Mouse (Mus musculus) lung, postnatal 10 days (tissue): ENCODE results near the gene Gnat1.
A peak's percentile ranks its signal among the peaks of the same experiment; 100 is the strongest.

Experiments
- DNase-seq: peaks from one replicate; pipeline ENCODE4 v3.0.0; 2021

Gene Gnat1

GRCm38 (mm10) chr9:107699376-107699980 lies 20.0 kb upstream of the Gnat1 start:
- no peak for DNase-seq

DNA sequence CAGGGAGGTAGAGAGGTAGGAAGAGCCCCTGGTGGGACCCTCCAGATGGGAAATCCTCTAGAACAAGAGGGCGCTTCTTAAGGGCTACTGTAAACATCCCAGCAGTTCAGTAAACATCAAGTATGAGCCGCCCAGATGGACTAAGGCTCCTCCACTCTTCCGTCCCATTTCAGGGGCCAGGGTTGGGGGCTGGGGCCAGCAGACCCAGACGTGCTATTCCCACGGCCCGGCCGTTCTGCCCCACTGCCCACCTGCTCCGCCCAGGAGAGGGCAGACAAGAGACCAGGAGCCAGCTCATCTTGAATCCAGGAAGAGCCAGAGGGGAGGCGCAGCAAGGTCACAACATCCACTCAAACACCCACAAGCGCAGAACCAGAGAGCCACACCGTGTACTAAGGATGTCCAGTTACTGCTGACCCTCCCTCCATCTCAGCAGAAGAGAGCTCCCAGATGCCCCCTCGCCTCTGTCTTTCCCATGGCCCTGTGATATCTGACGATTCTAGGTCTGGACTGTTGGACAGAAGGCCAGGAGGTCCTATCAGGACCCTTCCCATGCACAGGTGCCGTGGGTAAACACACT lies 19.2 kb upstream of the Gnat1 start:
- peak; percentile 70 for DNase-seq

GRCm38 (mm10) chr9:107697811-107698521 lies 18.5 kb upstream of the Gnat1 start:
- DNase-seq, result peak; percentile 68

GRCm38 (mm10) chr9:107696845-107697610 lies 17.5 kb upstream of the Gnat1 start:
- peak; percentile 73 for DNase-seq

DNA sequence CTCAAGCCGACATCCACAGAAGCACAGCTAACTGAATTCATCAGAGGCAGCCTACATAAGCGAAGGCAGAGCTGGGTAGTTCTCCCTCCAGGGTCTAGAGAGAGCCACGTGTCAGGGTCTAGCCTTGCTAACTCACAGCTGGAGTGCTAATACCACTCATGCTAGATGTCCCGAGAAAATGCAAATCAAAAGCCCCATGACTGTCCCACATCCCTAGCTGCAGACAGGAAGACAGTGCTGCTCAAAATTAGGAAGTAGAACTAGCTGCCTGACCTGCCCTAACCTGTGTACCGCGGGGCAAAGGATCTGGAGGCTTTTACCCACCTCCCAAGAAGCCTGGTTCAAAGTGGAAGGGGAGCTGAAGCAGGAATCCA lies 16.6 kb upstream of the Gnat1 start:
- DNase-seq, result no peak

DNA sequence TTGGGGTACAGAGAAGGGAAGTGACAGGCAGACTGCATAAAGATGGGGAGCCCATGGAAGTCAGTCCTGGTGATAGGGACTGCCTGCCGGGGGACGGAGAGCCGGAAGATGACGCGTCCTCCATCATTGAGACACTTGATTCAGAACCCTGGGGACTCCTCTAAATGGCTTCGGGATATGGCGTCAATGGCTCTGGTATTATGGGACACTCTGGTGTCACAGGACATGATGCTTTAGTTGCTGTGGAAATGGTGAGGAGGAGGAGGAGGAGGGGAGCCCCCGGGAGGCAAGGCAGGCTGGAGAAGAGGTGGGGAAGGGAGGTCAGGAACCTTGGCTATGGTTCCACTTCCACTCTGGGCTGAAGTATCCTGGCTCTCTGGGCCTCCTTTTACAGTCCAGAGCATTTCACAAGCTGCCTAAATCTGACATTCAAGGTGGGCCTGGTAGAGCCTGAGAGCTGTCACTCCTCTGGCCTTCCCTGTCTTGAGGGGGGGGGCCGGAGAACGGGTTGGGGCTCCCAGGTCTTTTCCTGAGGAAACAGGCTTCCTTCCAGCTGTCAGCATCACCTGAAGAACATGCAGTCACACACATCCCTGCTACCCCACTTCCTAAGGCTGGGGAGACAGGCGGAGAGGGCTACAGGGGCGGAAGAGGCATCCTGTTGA lies 16.1 kb upstream of the Gnat1 start:
- DNase-seq, result no peak

GRCm38 (mm10) chr9:107694627-107695026 lies 15.1 kb upstream of the Gnat1 start:
- DNase-seq, result peak; percentile 73

DNA sequence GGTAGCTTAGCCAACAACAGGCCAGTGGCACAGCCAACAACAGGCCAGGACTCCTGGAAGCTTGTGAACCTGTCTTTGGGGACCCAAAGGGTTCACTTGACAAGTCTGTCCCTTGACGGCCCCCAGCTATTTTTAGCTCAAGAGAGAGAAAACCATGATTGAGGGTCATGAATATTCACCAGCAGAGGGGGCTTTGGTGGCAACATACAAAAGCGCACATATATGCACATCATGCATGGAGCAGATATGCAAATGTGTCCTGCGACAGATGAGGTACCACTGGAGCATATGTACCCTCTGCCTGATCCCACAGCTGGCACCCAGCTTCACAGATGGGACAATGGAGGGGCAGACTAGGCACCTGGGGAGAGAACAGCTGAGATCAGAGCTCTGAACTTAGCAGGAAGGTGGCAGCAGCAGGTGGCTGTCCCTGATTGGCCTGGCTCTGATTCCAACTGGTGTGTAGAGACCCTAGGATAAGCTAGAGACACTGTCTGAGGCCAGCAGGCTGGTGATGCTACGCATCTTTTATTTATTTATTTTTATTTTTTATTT lies 14.0 kb upstream of the Gnat1 start:
- no peak for DNase-seq

- DNase-seq, result no peak
Measured at GRCm38 (mm10) chr9:107692785-107693184, 13.3 kb upstream of the Gnat1 start.

DNA sequence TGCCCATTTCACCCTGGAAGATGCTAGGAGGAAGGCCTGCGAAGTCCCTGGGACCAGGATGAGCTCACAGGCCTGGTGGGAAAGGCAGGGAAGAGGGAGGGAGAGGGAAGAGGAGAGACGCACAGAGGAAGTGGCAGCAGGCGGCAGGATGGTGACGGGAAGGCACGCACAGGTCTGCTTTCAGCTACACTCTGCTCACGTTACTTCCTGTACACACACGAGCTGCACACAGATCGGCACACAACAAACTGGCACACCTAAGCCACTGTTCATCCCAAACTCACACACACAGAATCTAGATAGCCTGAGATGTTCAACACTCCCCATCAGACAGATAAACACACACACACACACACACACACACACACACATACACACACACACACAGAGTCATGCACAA lies 10.9 kb upstream of the Gnat1 start:
- no peak for DNase-seq

- DNase-seq, result no peak
Measured at GRCm38 (mm10) chr9:107688939-107689338, 9.4 kb upstream of the Gnat1 start.

GRCm38 (mm10) chr9:107688415-107688814 lies 8.9 kb upstream of the Gnat1 start:
- no peak for DNase-seq

DNA sequence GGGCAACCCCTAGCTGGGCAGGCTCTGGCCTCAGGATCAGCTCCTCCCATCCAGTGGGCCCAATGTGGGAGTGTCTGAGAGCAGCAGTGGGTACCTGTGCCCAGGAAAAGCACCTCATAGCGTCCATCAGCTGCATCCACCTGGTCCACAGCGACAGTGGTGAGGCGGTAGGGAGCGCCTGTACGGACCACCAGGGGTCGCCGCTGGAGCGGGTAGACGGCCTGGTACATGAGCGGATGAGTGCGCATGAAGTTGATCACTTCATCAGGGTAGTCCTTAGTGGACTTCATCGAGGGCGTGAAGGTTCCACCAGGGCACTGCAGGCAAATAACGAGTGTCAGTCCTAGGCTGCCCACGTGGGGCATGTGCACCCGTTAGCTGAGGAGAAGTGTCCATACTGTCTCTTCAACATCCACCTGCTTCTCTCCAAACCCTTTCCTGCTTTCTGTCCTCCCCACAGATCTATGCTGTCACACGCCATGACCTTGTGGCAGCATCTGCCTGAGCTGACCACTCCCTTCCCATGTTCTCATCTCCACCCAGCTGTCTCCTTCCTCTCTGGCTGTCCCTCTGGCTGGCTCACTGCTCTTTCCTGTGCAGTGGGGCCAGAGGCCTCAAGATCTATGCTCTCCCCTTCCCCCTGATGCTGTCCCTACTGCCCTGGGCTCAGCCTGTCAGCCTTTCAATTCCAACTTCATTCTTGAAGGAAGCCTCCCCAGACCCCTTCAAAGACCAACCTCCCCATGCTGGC lies 5.9 kb upstream of the Gnat1 start:
- peak; percentile 82 for DNase-seq

- peak; percentile 48 for DNase-seq
Measured at GRCm38 (mm10) chr9:107682405-107682804, 2.9 kb upstream of the Gnat1 start.

DNA sequence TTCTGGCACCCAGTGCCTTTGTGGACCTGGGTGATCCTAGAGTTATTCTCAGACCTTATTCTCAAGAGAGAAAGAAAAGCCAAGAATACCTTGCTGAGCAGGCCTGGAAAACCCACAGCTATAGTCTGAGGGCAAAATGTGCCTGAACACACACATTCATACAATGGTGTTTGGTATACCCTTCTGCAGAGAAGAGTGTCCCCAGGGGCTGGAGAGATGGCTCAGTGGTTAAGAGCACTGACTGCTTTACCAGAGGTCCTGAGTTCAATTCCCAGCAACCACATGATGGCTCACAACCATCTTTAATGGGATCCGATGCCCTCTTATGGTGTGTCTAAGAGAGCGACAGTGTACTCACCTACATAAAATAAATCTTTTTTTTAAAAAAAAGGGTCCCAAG lies 651 bp downstream of the Gnat1 start:
- DNase-seq, result no peak

DNA sequence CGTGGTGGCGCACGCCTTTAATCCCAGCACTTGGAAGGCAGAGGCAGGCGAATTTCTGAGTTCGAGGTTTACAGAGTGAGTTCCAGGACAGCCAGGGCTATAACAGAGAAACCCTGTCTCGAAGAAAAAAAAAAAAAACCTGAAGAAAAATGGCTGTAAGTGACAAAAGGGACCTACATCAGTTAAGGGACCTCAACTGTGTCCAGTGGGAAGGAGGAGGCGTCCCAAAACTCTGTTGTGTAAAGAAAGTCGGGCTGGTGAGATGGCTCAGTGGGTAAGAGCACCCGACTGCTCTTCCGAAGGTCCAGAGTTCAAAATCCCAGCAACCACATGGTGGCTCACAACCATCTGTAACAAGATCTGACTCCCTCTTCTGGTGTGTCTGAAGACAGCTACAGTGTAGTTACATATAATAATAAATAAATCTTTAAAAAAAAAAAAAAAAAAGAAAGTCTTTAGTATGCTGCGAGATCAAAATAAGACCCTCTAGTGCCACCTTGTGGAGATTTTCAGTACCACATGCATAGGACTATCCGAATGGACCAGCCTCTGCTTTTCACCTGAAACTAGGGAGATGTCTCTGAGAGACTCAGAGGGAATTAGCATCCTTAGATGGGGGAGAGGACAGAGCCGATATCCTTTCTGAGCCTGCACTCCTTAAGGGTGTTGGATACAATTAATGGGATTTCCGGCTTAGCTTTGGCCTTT lies 1.5 kb downstream of the Gnat1 start:
- DNase-seq, result peak; percentile 88

DNA sequence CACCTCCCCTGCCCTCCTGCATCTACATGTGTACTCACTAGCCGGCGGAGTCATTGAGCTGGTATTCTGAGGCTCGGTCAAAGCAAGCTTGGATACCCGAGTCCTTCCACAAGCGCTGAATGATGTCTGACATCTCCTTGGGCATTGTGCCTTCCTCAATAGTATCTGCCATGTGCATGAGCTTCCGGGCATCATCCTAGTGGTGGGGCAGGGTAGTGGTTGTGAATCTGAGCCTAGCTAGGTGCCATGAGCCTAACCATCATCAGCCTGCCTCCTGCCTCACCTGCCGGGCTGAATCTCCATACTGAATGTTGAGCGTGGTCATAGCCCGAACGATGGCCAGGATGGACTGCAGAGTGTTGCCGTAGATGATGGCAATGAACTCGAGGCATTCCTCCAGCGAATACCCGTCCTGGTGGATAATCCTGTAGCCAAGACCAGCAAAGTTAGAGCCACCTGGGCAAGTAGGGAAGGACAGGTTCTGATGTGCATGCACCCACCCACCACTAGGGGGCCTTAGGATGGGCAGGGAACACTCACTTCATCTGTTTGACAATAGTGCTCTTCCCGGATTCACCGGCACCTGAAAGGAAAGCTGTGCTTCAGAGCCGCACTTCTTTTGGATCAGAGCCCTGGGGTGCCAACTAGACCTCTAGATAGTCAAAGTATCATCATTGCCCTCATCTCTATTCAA lies 2.3 kb downstream of the Gnat1 start:
- DNase-seq, result peak; percentile 64

- peak; percentile 51 for DNase-seq
Measured at GRCm38 (mm10) chr9:107676302-107676701, 3.2 kb downstream of the Gnat1 start.

DNA sequence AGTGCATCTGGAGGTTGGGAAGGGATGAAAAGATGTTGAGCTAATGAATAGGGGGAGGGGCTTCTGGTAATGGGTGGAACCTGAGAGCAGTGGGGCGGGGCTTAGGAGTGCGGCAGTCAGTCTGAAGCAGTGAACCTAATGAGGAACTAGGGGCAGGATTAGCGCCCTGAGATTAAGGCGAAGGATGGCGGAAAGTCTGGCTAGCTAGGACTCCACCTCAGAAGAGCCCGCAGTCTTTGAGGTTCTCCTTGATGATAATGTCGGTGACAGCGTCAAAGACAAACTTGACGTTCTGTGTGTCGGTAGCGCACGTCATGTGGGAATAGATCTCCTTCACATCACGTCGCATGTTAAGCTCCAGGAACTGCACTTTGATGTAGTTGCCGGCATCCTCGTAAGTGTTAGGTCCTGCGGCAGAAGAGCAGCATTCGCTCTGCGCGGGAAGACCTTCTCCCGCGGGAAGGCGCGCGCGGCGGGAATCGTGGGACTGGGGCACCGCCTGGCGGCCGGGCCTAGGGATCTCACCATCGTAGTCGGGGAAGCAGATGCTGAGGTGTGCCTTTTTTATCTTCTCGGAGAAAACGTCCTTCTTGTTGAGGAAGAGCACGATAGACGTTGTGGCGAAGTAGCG lies 3.7 kb downstream of the Gnat1 start:
- peak; percentile 86 for DNase-seq
